15 mouse cellular contexts compared by ENCODE assay signal in genomic region chr9:116160860-116161259, GRCm38 (mm10). TPM values are rescaled to one million over a fixed set of nuclear protein-coding genes. Genes with fewer than 3 reads are reported as not detected.
DNase-seq lines count a peak whose midpoint lies in the region; ATAC-seq and TF ChIP-seq lines count a peak whose summit lies in the region.
"Had no signal": no experiment of that assay in that cellular context is flagged by ENCODE, and none has a peak within 500 bp of the region (broad histone marks: within the 10 kb centered on the region; RNA-seq: fewer than 3 reads in every experiment).

No protein-coding gene starts in this region.

- DNase-seq in lung, adult 2 months: no peak
- DNase-seq in liver, postnatal 0 days: no peak
- DNase-seq in MN1 (ENCODE audit: low spot score): no peak
- DNase-seq in right cerebral cortex, adult 18-20 months: no peak
- DNase-seq: cerebellum, adult 9-11 months; gastrocnemius, postnatal 14 days; kidney, adult 18-20 months had no signal

- H3K4me2 ChIP-seq in lung, embryonic 16.5 days (ENCODE audit: low read depth, low read length): no peak overlapping the region
- H3K4me2 ChIP-seq in liver, postnatal 0 days (ENCODE audit: low read depth, low read length): no peak overlapping the region
- H3K4me2 ChIP-seq: embryonic facial prominence, embryonic 12.5 days; forebrain, embryonic 15.5 days; hindbrain, embryonic 14.5 days had no signal

- no peaks in the 10 kb centered on the region for H3K9me3 ChIP-seq in lung, embryonic 16.5 days (ENCODE audit: control insufficient read depth, low read length)
- no peaks in the 10 kb centered on the region for H3K9me3 ChIP-seq in liver, postnatal 0 days (ENCODE audit: low read length)
- H3K9me3 ChIP-seq: forebrain, embryonic 15.5 days had no signal

- H3K9ac ChIP-seq in lung, embryonic 16.5 days (ENCODE audit: low read length): no peak overlapping the region
- H3K9ac ChIP-seq in liver, postnatal 0 days (replicated peaks): no peak overlapping the region
- H3K9ac ChIP-seq: embryonic facial prominence, embryonic 12.5 days; forebrain, embryonic 15.5 days; hindbrain, embryonic 14.5 days had no signal

- H3K4me1 ChIP-seq in lung, embryonic 16.5 days (replicated peaks; ENCODE audit: control insufficient read depth, insufficient read depth, low read length): peaks cover 19% of the 10 kb centered on the region
- H3K4me1 ChIP-seq in lung, adult 2 months (ENCODE audit: control insufficient read depth, insufficient read depth, low read length): peaks cover 20% of the 10 kb centered on the region
- peaks cover 28% of the 10 kb centered on the region for H3K4me1 ChIP-seq in brown adipose tissue, adult 24 weeks (ENCODE audit: control insufficient read depth, insufficient read depth, insufficient read length, low read length)
- peaks cover 19% of the 10 kb centered on the region for H3K4me1 ChIP-seq in liver, postnatal 0 days (ENCODE audit: insufficient read depth)
- H3K4me1 ChIP-seq: forebrain, embryonic 15.5 days had no signal

- no peaks in the 10 kb centered on the region for H3K27me3 ChIP-seq in lung, embryonic 16.5 days (ENCODE audit: control insufficient read depth, insufficient read depth, low read depth, low read length)
- no peaks in the 10 kb centered on the region for H3K27me3 ChIP-seq in liver, postnatal 0 days (ENCODE audit: insufficient read depth, low read length)
- H3K27me3 ChIP-seq: embryonic facial prominence, embryonic 12.5 days; forebrain, embryonic 15.5 days had no signal

- ATAC-seq in lung, embryonic 16.5 days (ENCODE audit: low read depth): peak; percentile 41; the same call in 1 of the 2 replicates
- peak; percentile 67 for ATAC-seq in liver, postnatal 0 days
- ATAC-seq in neutrophil, adult 5-6 weeks (ENCODE audit: extremely low read depth, insufficient number of reproducible peaks, low FRiP score, poor library complexity, severe bottlenecking): 0 out of 2 replicates have a peak, but pooled peaks have one; percentile 14
- ATAC-seq: forebrain, embryonic 15.5 days had no signal

- H3K27ac ChIP-seq in lung, embryonic 16.5 days (ENCODE audit: low read length): no peak overlapping the region
- H3K27ac ChIP-seq in brown adipose tissue, adult 24 weeks (replicated peaks; ENCODE audit: low read depth, low read length): peak overlapping the region; percentile 57
- peak overlapping the region; percentile 57 for H3K27ac ChIP-seq in liver, postnatal 0 days (ENCODE audit: low read depth)
- H3K27ac ChIP-seq: embryonic facial prominence, embryonic 12.5 days; forebrain, embryonic 15.5 days; hindbrain, embryonic 14.5 days had no signal

- no peak for TF ChIP-seq CTCF in lung, adult 2 months (IDR thresholded peaks at IDR 0.05; ENCODE audit: insufficient read depth, low read length)
- TF ChIP-seq CTCF in liver, postnatal 0 days (IDR thresholded peaks at IDR 0.05; ENCODE audit: low read depth): no peak

- H3K4me3 ChIP-seq in lung, embryonic 16.5 days (ENCODE audit: low read length): no peak overlapping the region
- H3K4me3 ChIP-seq in lung, adult 2 months (replicated peaks; ENCODE audit: extremely low read depth, low read depth, low read length): no peak overlapping the region
- H3K4me3 ChIP-seq in brown adipose tissue, adult 24 weeks (ENCODE audit: insufficient read depth, low read depth, low read length): no peak overlapping the region
- no peak overlapping the region for H3K4me3 ChIP-seq in liver, postnatal 0 days (ENCODE audit: low read depth, low read length)
- H3K4me3 ChIP-seq: embryonic facial prominence, embryonic 12.5 days; forebrain, embryonic 15.5 days; myocyte had no signal

- TF ChIP-seq EP300 in liver, postnatal 0 days (IDR thresholded peaks at IDR 0.05; ENCODE audit: low read depth): 0 out of 2 replicates have a peak, but pooled peaks have one; percentile 34

- 54% methylated on average over 7 of the region's 7 CpGs for WGBS in lung, embryonic 16.5 days
- WGBS in lung, adult 2 months: 48% methylated on average over 7 of the region's 7 CpGs
- 19% methylated on average over 7 of the region's 7 CpGs for WGBS in liver, postnatal 0 days (ENCODE audit: insufficient replicate concordance)

- TF ChIP-seq POLR2A in lung, adult 2 months (IDR thresholded peaks at IDR 0.05; ENCODE audit: borderline replicate concordance, extremely low read depth, low read depth, low read length): no peak

- H3K36me3 ChIP-seq in lung, embryonic 16.5 days (ENCODE audit: control insufficient read depth, insufficient read depth, low read length): peaks cover 3% of the 10 kb centered on the region; the same call in 1 of the 2 replicates
- peaks cover 10% of the 10 kb centered on the region; the same call in 1 of the 2 replicates for H3K36me3 ChIP-seq in liver, postnatal 0 days (replicated peaks; ENCODE audit: insufficient read depth, low read length)
- H3K36me3 ChIP-seq: forebrain, embryonic 15.5 days; G1E had no signal

RNA-seq across cellular contexts. Expression of gene Tgfbr2, which starts 14.3 kb away (rescaled TPM):
- polyA plus RNA-seq in lung, embryonic 16.5 days (2015; fragmentation: Nextera tagmentation; extraction: Ambion mirVana): 58.0 and 58.2 TPM in 2 replicates
- polyA plus RNA-seq in lung, adult 2 months (2012; rRNA removed): 135 and 146 TPM in 2 replicates
- polyA plus RNA-seq in brown adipose tissue, adult 24 weeks (2012; ENCODE audit: insufficient read depth, insufficient read length, missing spikeins): 60.5 and 68.8 TPM in 2 replicates
- polyA plus RNA-seq in liver, postnatal 0 days (2015; fragmentation: Nextera tagmentation; extraction: Ambion mirVana): 5.2 and 5.6 TPM in 2 replicates
- total RNA-seq in neutrophil, adult 5-6 weeks (2017): 131 and 138 TPM in 2 replicates
- polyA plus RNA-seq: G1E had no signal

Comparison
In these comparisons a context has a peak if more than half of its experiments do, and no peak if none do; other contexts are left out.
1. ATAC-seq: peak in every context shown above with its lines; median percentile 67 in liver, postnatal 0 days; 41 in lung, embryonic 16.5 days; 14 in neutrophil, adult 5-6 weeks.